Mouse (Mus musculus) cortical plate, adult 2 months (tissue): ENCODE results near the gene A130010J15Rik.

Source experiments
- CTCF ChIP-seq: fragments of 200-500 bp; IDR thresholded peaks from 2 replicates; pipeline ENCODE4 v1.5.1; 2011; ENCODE audit warnings: mild to moderate bottlenecking, control low read depth, low read length; ENCODE audit not compliant: insufficient read depth; ENCODE audit errors: extremely low read depth
- POLR2A ChIP-seq: fragments of 200-500 bp; IDR thresholded peaks from 2 replicates; pipeline ENCODE4 v1.6.1; 2011; ENCODE audit warnings: mild to moderate bottlenecking, low read length, control low read depth; ENCODE audit not compliant: insufficient read depth; ENCODE audit errors: extremely low read depth

DNA sequence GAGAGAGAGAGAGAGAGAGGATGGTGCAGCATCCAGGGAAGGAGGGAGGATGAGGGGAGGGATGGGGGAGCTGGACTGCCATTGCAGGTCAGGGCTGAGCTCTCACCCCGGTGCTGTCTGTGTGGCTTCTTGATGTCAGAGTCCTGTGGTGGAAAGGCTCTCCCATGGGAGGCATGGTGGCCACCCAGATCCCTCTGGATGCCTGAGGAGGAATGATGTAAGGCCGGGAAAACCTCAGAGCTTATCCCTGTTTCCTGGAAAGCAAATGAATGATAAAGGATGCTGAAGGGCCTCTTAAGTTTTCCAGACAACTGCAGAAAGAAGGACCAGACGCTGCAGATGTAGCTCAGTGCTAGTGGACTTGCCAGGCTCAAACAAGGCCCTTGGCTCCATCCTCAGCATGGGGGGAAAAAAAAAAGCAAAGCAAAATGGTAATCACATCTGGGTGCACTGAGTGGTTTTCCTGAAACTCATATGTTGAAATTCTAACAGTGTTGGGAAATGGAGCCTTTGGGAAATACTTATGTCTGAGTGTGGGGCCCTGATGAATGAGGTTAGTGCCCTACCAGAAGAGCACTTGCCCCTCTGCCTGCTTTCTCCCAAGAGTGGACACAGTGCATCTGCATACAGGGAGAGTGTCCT, 27.4 kb downstream of the A130010J15Rik start:
- no peak for TF ChIP-seq POLR2A
- no peak for TF ChIP-seq CTCF
